Mouse (Mus musculus) spleen, adult 2 months (tissue): ENCODE results near the gene Mta2.

Experiments
- CTCF ChIP-seq: fragments of 200-500 bp; IDR thresholded peaks from 2 replicates; pipeline ENCODE4 v1.5.1; 2011; ENCODE audit warnings: mild to moderate bottlenecking, inconsistent platforms; ENCODE audit not compliant: insufficient read depth, insufficient read length, insufficient replicate concordance; ENCODE audit errors: extremely low read depth
- POLR2A ChIP-seq: fragments of 200-500 bp; IDR thresholded peaks from 2 replicates; pipeline ENCODE4 v1.6.1; 2011; ENCODE audit warnings: low read depth, low read length, inconsistent platforms

DNA sequence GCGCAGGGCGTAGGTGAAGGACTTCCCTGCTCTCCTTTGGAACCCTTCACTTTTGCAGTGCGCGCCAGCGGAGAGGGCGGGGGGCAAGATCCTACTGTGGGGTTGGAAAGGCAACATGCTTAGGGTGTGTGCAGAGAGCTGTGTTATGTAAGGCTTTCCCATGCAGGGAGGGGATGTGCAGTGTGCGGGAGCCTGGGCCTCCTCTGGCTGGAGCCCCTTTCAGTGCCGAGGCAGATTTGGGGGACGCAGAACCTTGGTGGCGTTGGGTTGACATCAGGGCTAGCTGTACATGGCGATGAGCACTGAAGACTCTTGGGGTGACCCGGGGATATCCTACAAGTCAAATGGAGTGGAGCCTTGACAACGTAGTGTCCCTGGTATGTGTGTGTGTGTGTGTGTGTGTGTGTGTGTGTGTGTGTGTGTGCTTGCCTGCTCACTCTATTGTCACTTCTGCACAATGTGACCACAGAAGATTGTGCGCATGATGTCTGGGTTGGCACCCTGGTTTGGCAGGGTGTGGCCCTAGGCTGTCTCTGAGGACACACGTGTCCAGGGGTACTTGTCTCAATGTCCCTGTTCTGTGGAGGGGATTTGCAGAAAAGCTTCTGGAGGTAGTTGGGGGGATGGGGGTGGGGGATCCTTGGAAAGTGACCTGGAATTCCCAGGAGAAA, 48.9 kb downstream of the Mta2 start:
- TF ChIP-seq POLR2A = no peak
- TF ChIP-seq CTCF = no peak
